Mouse (Mus musculus): ENCODE results near the gene Tagln2.

DNA sequence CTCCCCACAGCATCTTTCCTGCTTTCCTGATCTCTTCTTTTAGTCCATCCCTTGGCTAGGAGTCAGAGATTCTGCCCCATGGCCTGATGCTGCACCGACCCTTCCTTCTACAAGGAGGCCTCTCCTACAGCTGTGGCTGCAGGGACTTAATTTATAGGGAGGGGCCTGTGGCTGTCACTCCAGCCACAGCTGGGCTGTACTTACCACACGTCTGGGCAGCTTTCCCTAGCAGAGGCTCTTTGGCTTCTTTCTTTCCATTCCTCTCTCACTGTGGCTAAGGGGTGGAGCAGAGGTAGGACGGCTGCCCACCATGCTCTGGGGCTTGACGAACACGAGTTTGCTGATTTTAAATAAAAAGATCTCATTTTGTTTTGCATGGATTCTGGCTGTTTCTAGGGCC, 7.2 kb downstream of the Tagln2 start:
- TF ChIP-seq CTCF (conservative IDR thresholded peaks at IDR 0.05; ENCODE audit: low read length) = no peak
- no peak for TF ChIP-seq POU5F1 (IDR thresholded peaks at IDR 0.05; ENCODE audit: borderline replicate concordance, low read length)
- TF ChIP-seq NANOG (IDR thresholded peaks at IDR 0.05; ENCODE audit: borderline replicate concordance, low read length) = no peak
